Mouse (Mus musculus) monocyte, adult 2 months (primary cell): Measurements from ENCODE around the gene Chmp2a.

ENCODE experiments used
- DNase-seq, 2 experiments: peaks; one replicate each; pipeline ENCODE4 v3.0.0; 2022; ENCODE audit warnings: low spot score in 2 of 2, low read depth in 1 of 2

Chmp2a gene

DNA sequence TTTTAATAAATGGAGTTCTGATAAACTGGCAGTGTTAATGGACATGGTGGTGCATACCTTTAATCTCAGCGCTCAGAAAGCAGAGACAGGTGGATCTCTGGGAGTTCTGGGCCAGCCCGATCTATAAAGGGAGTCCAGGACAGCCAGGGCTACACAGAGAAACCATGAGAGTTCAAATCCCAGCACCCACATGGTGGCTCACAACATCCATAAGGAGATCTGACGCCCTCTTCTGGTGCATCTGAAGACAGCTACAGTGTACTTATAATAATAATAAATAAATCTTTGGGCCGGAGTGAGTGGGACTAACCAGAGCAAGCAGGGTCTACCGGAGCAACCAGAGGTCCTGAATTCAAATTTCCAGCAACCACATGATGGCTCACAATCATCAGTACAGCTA lies 31.2 kb downstream of the Chmp2a start:
- DNase-seq: no peak

DNA sequence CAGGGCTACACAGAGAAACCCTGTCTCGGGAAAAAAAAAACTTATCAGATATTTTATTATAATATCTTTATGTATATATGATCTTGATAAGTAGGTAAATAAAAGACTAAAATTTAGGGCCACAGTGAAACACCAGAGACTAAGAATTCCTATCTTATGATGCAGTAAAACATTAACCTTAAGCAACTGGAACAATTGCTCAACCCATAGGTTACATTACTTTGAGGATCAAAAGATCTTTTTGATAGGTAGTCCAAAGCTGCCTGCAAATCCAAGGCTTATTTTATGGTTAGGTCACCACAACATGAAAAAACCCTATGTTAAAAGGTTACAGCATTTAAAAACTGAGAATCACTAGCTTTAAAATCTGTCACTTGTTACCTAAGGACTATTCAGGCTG lies 33.0 kb downstream of the Chmp2a start:
- DNase-seq: no peak

GRCm38 (mm10) chr7:12998851-12999250 lies 35.8 kb downstream of the Chmp2a start, which contains the start of gene Trim28:
Trim28 (plus strand) TSS chr7:12999114.
- DNase-seq: no peak

DNA sequence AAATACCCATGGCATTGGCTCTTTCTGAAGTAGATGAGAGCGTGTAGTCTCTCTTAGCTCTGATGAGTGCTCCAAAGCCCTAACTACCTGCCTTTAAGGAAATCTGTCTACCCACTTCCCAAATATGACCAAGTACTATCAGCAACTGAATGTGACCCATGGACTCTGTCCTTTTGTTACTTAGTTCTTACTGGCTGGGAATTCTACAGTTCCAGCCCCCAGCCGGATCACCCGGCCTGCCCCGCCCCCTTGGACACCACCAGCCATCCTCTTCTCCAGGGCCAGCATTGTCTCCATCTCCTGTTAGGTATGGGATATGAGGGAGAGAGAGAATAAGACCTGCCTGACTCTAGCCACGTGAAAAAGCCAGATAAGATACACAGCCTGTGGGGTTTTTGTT lies 36.6 kb downstream of the Chmp2a start, which contains the start of gene Slc27a5:
Slc27a5 (minus strand) TSS at position 140 of the 400 bp plus-strand sequence.
- no peak for DNase-seq

DNA sequence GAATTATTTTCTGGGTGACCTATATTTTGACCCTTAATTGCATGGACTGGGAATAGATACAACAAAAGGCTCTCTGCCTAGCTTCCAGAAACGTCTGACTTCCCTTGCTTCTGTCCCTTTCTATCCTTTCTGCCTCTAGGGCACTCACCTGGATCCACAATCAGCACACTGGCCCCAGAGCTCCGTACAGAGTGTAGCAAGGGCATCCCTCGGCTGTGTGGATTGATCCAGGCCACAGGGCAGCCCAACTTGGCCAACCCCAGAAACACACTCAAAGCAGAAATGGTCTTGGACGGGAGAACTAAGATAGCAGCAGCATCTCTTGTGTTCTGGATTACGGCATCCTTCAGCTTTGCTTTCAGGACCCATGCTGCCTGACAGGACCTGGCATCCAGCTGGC lies 37.4 kb downstream of the Chmp2a start:
- DNase-seq: no peak

DNA sequence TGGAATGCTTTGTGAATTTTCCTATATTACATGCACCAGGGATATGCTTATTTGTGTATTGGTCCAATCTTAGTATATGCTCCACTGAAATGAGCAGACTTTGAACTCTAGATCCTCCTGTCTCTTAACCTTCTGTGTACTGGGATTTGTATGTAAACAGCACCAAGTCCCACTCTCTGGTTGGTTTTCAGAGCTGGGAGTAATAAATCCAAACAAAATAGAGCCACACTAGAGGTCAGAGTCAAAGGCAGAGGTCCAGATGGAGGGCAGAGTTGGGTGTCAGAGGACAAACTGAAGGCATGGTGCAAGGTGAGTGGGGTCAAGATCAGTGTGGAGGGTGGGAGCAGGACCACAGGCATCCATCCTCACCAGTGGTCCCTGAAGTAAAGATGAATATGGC lies 38.7 kb downstream of the Chmp2a start:
- no peak for DNase-seq

GRCm38 (mm10) chr7:12993148-12993547 lies 41.5 kb downstream of the Chmp2a start:
- no peak for DNase-seq

GRCm38 (mm10) chr7:12992222-12992621 lies 42.4 kb downstream of the Chmp2a start:
- DNase-seq: no peak

GRCm38 (mm10) chr7:12987409-12988189 lies 47.0 kb downstream of the Chmp2a start:
- DNase-seq: no peak

DNA sequence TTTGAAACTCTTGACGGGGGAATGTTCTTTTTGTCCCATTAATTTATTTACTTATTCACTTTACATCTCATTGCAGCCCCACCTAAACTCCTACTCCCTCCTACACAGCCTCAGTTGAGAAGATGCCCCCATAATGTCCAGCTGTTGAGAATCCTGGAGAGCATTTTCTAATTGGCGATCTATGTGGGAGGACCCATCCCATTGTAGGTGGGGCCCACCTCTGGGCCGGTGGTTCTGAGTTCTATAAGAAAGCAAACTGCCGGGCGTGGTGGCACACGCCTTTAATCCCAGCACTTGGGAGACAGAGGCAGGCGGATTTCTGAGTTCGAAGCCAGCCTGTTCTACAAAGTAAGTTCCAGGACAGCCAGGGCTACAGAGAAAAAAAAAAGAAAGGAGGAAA lies 47.7 kb downstream of the Chmp2a start:
- DNase-seq: no peak

DNA sequence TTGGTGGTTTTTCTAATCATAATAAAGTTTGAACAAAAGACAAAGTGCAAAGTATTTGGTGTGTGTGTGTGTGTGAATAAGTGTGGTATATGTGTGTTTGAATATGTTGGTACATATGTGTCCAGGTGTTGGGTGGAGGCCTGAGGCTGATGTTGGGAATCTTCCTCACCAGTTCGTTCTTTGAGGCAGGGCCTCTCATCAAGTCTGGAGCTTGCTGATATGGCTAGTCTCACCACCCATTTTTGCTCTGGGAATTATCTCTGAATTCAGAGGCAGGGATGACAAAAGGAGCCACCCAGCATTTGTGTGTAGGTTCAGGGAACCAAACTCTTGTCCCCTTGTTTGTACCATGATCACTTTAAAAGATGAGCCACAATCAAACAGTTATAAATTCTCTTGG lies 48.9 kb downstream of the Chmp2a start:
- DNase-seq: no peak
